Mouse (Mus musculus) intestine, postnatal 0 days (tissue): ENCODE data around the gene Zbtb9. TPM values are rescaled to one million over a fixed set of nuclear protein-coding genes. Genes with fewer than 3 reads are reported as not detected.

Experiments used
- ATAC-seq: fragments of 200-750 bp; cut with Nextera tagmentation; 2 replicates; pipeline ENCODE4 v1.8.0; 2017; ENCODE audit warnings: mild to moderate bottlenecking, moderate TSS enrichment, moderate library complexity
- H3K27ac ChIP-seq: fragments of 300-500 bp; sonication (generic); 2 replicates; pipeline ENCODE4 v1.5.1; 2014; ENCODE audit warnings: mild to moderate bottlenecking, low read depth, low read length, moderate library complexity
- H3K27me3 ChIP-seq: fragments of 300-500 bp; sonication (generic); replicated peaks from 2 replicates; pipeline ENCODE4 v1.6.1; 2014; ENCODE audit warnings: low read length, mixed read lengths; ENCODE audit not compliant: control insufficient read depth, insufficient read depth
- H3K36me3 ChIP-seq: fragments of 300-500 bp; sonication (generic); 2 replicates; pipeline ENCODE4 v1.6.1; 2014; ENCODE audit warnings: mild to moderate bottlenecking, moderate library complexity; ENCODE audit not compliant: control insufficient read depth, insufficient read depth
- H3K4me1 ChIP-seq: fragments of 300-500 bp; sonication (generic); replicated peaks from 2 replicates; pipeline ENCODE4 v1.6.1; 2014; ENCODE audit warnings: antibody characterized with exemption, low read length, mixed read lengths; ENCODE audit not compliant: control insufficient read depth, insufficient read depth
- H3K4me2 ChIP-seq: fragments of 300-500 bp; sonication (generic); replicated peaks from 2 replicates; pipeline ENCODE4 v1.6.1; 2014; ENCODE audit warnings: low read depth, mild to moderate bottlenecking, moderate library complexity
- H3K4me3 ChIP-seq: fragments of 300-500 bp; sonication (generic); 2 replicates; pipeline ENCODE4 v1.5.1; 2014; ENCODE audit warnings: low read depth, low read length
- H3K9ac ChIP-seq: fragments of 300-500 bp; sonication (generic); 2 replicates; pipeline ENCODE4 v1.6.1; 2014; ENCODE audit warnings: mild to moderate bottlenecking, low read depth, low read length
- H3K9me3 ChIP-seq: fragments of 300-500 bp; sonication (generic); 2 replicates; pipeline ENCODE4 v1.6.1; 2016; ENCODE audit warnings: mixed run types; ENCODE audit not compliant: control insufficient read depth
- CTCF ChIP-seq: sonication (generic); IDR thresholded peaks from 2 replicates; pipeline ENCODE4 v1.5.1; 2016; ENCODE audit warnings: low read depth, mild to moderate bottlenecking, control low read depth, antibody characterized with exemption, moderate library complexity
- WGBS: fragments of 180-500 bp; shearing (Covaris S2); extraction: QIAGEN DNeasy Blood & Tissue Kit; methylation state at CpG from one replicate; pipeline ENCODE4 v1.1.7; 2014; 5-methylcytosine and 5-hydroxymethylcytosine counted together
- polyA plus RNA-seq: library from polyadenylated mRNA; unstranded; fragments of >200 nt; fragmentation: Nextera tagmentation; extraction: Ambion mirVana; gene quantifications from 2 replicates; pipeline ENCODE4 v1.2.1, GENCODE M21; 2015

Gene Zbtb9
- polyA plus RNA-seq, 1 experiment from 2014 or later = 6.5 TPM

DNA sequence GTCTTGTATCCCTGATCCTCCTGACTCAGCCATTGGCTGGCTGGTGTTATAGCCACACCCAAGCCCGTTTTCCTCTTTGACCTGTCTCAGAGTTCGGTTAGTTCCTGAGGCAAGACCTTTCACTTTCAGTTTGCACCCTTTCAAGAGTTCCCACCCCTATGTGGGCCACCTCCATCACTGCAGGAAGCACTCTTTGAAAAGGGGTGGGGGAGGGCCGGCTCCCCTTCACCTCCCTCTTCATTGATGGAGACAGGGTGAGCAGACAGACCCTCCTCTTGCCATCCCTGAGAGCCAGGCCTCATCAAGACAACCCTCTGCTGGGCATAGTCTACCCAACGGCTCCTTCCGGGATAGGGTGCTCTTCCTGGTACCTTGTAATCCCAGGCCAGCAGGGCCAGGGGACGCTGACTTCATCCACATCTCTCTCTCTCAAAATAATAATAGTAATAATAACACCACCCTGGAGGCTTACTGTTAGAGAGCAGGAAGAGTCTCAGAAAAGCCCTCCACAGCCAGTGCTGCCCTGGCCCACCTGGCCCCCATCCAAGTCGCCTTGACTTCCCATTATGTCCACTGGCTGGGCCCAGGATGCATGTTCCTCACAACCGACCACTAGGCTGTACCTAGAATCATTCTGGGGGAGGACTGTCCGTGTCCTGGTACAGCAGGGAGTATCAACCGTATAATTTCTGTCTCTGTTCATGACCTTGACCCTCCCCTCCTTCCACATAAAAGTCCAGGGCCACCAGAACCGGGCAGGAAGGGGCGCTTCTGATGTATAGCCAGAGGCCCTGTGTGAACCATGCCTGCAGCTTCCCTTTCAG is 54.7 kb downstream of the Zbtb9 start:
- Histone ChIP-seq H3K4me2 (peak overlapping the region; percentile 90), H3K4me3 (peak overlapping the region; percentile 81), H3K27ac (peak overlapping the region; percentile 91), H3K27me3 (no peaks in the 10 kb centered on the region), H3K4me1 (no peaks in the 10 kb centered on the region), H3K36me3 (peaks cover 29% of the 10 kb centered on the region), H3K9ac (peak overlapping the region; percentile 85), H3K9me3 (no peaks in the 10 kb centered on the region)
- no peak; the same call in 1 of the 2 replicates for TF ChIP-seq CTCF
- 7% methylated on average over 12 of the region's 12 CpGs for WGBS
- peak; percentile 75 for ATAC-seq

DNA sequence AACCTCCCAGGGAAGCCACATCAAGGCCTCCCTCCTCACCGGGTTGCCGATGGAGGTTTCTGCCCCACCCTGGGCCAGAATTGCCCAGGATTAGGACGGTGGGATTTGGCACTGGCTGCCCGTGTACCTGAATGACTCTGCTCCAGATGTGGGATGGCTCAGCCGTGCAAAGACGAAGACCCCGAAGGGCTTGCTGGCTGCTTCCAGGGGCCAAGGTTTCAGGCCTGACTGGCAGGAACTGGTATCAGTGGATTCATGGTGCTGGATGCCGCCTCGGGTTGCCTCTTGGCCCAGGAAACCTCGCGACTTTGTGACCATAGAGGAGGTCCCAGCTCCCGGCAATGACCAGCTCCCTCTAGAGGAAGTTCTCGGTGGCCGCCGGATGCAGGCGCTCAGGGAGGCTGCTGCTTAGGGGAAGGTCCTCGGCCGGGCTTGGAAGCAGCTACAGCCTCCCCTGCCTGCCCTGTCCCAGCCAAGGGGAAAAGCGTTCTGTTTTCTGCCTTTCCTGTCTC is 55.4 kb downstream of the Zbtb9 start:
- Histone ChIP-seq H3K27me3 (no peaks in the 10 kb centered on the region), H3K27ac (peak overlapping the region; percentile 91), H3K9ac (peak overlapping the region; percentile 85), H3K4me3 (peak overlapping the region; percentile 81), H3K36me3 (peaks cover 24% of the 10 kb centered on the region), H3K4me1 (no peaks in the 10 kb centered on the region), H3K9me3 (no peaks in the 10 kb centered on the region), H3K4me2 (peak overlapping the region; percentile 90)
- TF ChIP-seq CTCF = peak; percentile 93
- ATAC-seq = peak; percentile 62
- under 1% methylated on average over 19 of the region's 19 CpGs for WGBS

DNA sequence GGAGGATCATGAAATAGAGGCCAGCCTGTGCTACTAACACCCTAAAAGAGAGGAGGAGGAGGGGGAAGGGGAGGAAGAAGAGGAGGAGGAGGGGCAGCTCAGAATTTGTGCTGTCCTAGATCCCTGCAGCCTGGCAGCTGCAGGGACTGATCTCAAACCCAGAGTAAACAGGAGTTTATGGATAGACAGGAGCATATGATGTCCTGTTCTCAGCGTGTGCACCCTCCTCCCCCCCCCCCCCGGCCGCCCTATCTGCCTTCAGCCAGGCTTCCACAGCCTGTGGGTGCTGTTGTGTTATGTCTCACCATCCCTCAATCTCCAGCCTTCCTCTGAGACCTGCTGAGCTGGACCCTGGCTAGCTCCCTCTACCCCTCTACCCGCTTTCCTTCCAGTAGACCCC is 55.9 kb downstream of the Zbtb9 start, which contains the start of gene Bak1:
TSS of gene Bak1 (minus strand) at position 101 of the 400 bp plus-strand sequence.
- Histone ChIP-seq H3K27me3 (no peaks in the 10 kb centered on the region), H3K4me3 (peak within 1 kb of the TSS; percentile 81), H3K27ac (peak within 1 kb of the TSS; percentile 91), H3K36me3 (peaks cover 19% of the 10 kb centered on the region), H3K9ac (peak within 1 kb of the TSS; percentile 85), H3K4me2 (peak within 1 kb of the TSS; percentile 90), H3K4me1 (no peaks in the 10 kb centered on the region), H3K9me3 (no peaks in the 10 kb centered on the region)
- ATAC-seq = no peak
- no peak for TF ChIP-seq CTCF
- WGBS = 65% methylated on average over 2 of the region's 4 CpGs

DNA sequence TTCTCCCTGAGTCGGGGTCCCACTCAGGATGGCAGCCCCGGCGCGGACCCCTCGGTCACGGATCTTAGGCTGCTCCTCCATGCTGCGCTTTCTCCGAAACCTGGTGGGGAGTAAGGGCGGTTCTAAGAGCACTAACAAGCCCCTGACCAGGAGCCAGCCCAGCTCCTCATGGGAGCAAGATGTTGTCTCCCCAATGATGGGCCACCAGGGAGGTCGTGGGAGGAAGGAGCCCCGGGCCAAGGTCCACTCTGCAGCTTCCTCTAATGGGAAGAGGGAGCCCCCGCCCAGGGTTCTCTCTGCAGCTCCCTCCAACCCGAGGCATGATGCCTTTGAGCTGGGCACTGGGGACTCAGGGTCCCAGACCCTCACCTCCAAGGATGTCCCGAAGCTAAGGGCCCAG is 56.5 kb downstream of the Zbtb9 start:
- no peaks in the 10 kb centered on the region for H3K4me1 ChIP-seq
- H3K9ac ChIP-seq = no peak overlapping the region
- H3K9me3 ChIP-seq = no peaks in the 10 kb centered on the region
- no peak overlapping the region for H3K4me3 ChIP-seq
- ATAC-seq = no peak
- H3K4me2 ChIP-seq = no peak overlapping the region
- H3K36me3 ChIP-seq = peaks cover 14% of the 10 kb centered on the region
- no peak for TF ChIP-seq CTCF
- 88% methylated on average over 14 of the region's 14 CpGs for WGBS
- H3K27me3 ChIP-seq = no peaks in the 10 kb centered on the region
- no peak overlapping the region for H3K27ac ChIP-seq

DNA sequence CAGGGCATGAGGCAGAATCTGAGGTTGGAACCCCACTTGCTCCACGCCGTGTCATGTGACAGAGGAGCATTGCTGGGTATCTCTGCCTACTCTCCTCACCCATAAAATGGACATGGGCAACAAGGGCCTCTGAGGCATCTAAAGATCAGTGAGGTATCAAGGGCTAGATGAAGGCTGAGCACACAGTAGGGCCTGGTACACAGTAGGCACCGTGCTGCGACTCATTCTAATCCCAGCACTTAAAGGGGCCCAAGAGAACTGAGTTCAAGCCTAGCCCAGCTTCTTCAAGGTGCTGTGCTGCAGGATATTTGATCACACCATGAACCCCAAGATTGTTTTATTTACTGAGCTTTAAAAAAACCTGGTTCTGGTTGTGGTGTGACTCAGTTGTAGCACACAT is 57.9 kb downstream of the Zbtb9 start:
- no peak for TF ChIP-seq CTCF
- 94% methylated on average over 4 of the region's 4 CpGs for WGBS
- H3K36me3 ChIP-seq = peaks cover 1% of the 10 kb centered on the region; the same call in 1 of the 2 replicates
- H3K27ac ChIP-seq = no peak overlapping the region
- no peaks in the 10 kb centered on the region for H3K27me3 ChIP-seq
- H3K4me3 ChIP-seq = no peak overlapping the region
- H3K9ac ChIP-seq = no peak overlapping the region
- no peaks in the 10 kb centered on the region for H3K4me1 ChIP-seq
- no peaks in the 10 kb centered on the region for H3K9me3 ChIP-seq
- H3K4me2 ChIP-seq = no peak overlapping the region
- no peak for ATAC-seq

DNA sequence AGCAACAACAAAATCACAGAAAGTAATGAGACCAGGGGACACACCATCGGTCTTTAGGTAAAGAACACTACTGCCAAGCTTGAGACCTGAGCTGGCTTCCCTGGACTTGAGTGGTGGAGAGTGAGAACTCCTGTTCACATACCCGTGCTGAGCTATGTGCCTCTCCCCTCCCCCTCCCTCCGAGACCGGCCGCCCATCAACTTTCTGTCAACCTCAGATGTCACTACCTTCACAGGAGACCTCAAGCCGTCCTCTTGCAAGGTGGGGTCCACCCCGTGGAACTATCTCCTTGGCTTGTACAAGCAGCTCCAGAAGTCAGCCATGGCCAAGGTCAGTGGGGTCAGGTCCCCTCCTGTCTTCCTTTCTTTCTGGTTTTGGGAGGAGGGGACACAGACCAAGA is 59.4 kb downstream of the Zbtb9 start:
- ATAC-seq = no peak
- Histone ChIP-seq H3K36me3 (no peaks in the 10 kb centered on the region), H3K9me3 (no peaks in the 10 kb centered on the region), H3K4me1 (no peaks in the 10 kb centered on the region), H3K9ac (no peak overlapping the region), H3K27me3 (no peaks in the 10 kb centered on the region), H3K4me3 (no peak overlapping the region), H3K4me2 (peak overlapping the region; percentile 43), H3K27ac (no peak overlapping the region)
- TF ChIP-seq CTCF = no peak
- 55% methylated on average over 7 of the region's 7 CpGs for WGBS
